Mouse (Mus musculus) urinary bladder, postnatal 14 days (tissue): Measurements from ENCODE around the gene Cpe.

Experiments used
- DNase-seq: peaks from one replicate; pipeline ENCODE4 v3.0.0; 2021; ENCODE audit warnings: low spot score

Cpe gene

DNA sequence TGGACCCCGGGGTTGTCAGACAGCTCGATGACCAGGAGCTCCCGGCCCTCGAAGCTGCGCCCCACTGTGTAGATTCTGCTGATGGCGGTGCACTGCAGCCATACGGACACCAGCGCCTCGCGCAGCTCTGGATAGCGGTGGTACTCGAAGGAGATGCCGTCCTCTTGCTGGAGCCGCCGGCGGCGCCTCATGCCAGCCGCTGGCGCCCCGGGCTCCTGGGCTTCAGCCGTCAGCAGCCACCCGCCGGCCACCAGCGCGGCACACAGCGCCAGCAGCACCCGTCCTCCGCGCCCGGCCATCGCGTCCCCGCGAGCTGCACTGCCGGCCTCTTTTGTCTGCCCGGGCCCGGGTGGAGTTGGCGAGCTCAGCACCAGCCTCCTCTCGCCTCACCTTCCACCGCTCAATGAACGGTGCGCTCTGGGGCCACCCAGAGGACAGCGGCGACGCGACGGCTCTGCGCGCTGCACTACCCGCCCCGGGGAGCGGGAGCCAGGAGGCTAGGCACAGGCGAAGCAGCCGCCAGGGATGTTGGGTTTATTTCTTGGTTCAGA is at the start of gene Cpe:
Gene Cpe, minus strand, starts transcription at position 404 of the 551 bp plus-strand sequence.
- peak; percentile 78 for DNase-seq

DNA sequence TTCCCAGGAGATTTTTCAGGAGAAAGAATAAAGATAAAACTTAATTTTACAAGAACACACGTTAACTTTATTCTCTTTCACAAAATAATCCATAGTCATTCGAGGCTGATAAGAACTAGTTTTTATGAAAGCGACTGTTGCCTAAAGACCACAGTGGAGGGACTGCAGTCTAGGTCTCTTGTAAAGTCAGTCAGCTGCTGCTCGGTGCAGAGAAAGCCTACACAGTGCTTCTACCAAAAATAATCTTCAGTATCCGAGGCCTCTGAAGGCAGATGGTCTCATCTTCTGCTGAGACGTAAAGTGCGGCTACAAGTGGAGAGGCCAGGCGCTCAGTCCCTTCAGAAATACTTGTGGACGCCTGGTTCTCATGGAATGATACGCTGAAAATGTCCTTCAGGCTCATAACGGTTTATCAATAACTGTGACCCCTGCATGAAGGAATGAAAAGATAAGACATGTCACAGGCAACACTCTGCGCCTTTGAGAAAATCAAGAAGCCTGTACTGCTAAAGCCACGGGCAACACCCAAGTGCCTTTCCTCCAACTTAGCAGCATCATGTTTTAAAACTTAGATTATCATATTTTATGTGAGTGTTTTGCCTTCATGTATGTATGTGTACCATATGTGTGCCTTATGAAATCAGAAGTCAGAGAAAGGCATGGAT is 47.8 kb upstream of the Cpe start:
- DNase-seq, result no peak

DNA sequence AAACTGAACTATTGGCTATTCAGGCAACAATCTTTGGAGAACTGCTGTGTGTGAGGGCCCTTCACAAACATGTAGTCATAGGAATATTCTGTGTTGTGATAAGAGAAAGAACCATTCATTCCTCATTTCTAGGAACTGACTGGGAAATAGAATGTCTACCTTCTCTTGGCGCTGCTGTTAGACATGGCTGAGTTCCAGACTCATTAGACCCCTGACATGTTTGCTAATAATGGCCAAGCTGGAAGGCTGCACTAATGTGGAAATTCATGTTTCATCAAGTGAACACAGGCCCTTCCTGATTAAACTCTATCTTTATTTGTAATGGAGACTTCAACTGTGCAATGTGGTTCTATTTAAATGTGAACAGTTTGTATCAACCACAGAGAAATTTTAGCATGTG is 46.1 kb upstream of the Cpe start:
- no peak for DNase-seq

DNA sequence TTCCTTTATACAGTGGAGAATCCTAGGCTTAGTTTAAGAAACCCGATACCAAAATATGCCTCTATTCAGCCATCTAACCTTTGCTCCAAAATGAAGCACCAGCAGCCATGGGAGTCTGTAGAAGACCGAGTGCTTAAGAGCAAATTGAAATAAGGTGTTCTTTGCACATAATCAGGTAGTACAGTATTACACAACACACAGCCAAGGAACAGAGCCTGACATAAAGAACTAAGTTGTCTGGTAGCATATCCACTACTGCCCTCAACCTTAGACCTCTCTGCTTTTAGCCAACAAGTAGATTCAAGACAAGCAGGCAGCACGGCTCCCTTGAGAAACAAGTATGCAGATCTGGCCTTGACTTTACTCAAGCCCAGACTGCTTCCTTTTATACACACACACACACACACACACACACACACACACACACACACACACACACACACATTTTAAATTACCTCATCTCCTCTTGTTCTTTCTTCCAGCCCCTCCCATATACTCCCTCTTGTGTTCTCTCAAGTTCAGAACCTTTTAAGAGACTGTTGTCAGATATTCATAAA is 44.0 kb upstream of the Cpe start:
- DNase-seq, result no peak

DNA sequence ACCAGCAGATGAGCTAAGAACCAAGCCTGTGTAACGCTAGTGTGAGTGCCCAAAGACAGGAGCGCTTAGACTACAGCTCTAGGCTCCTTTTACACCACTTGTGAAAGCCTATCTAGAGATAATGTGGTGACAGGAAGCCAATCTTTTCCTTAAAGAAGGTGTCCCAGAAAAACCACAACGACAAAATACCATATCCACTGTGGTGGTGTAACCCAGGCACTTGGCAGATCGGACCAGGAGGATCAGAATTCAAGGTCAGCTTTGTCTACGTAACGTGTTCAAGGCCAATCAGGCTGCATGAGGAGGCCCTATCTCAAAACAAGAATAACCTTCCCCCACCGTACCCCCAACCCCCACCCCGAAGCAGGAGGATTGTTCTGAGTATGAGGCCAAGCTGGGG is 42.3 kb upstream of the Cpe start:
- DNase-seq, result no peak

DNA sequence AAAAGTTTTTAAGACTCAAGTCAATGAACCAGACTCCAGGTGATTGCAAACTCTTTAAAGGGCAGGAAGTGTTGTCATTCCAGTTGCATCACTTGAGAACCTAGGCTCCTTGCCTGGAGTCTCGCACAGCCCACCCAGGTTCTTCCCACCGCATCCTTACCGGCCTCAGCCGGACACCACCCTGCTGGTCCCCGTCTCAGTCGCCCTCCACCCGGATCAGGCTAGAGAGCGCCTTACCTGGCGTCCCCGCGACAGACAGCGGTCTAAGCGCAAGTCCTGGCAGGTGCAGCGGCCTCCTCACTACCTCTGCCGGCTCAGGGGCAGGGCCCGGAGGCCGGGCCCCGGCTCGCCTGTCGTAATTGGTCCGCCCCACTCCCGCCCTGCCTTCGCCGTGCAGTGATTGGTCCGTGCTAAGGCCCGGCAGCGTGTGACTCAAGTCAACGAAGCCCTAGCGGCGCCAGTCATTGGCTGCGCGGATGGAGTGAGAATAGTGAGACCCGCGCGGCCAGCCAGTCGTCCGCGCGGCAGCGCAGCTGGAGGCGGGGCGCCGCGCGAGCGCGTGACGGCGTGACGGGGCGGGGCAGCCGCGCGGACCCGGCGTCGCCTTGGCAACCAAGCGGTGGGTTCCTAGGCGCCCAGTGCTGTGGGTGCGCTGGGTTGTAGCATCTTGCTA is 40.6 kb upstream of the Cpe start, which contains the start of gene Msmo1:
Gene Msmo1, minus strand, starts transcription at position 522 of the 673 bp plus-strand sequence.
- DNase-seq, result peak; percentile 97

DNA sequence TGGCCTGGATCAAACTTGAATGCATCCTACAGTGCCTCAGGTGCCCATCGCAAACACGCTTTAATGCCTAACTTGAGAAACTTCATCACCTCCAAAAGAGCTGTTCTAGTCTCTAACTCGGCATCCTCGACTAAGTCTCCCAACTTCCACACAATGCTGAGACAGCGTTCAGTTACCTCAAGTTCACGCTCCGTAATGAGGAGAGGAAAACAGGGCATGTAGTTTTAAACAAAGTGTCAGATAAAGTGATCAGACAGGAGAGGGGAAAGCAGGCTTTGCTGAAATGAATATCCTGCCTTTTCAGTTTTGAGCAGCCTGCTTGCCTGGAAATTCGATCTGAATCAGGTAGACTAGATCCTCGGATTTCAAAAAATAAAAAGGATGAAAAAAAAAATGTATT is 39.7 kb upstream of the Cpe start:
- no peak for DNase-seq

DNA sequence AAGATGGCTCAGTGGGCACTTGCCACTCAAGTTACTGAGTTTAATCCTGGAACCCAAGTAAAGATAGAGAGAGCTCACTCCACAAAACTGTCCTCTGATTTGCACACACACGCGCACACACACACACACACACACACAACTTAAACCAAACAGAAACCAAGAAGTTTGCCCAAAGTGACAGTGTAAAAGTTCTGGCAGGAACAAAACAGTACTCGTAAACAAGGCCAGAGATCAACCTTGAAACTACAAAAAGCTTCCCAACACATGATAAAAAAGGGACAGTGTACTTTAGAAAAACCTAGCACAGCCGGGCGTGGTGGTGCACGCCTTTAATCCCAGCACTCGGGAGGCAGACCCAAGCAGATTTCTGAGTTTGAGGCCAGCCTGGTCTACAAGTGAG is 35.3 kb upstream of the Cpe start:
- DNase-seq, result no peak

DNA sequence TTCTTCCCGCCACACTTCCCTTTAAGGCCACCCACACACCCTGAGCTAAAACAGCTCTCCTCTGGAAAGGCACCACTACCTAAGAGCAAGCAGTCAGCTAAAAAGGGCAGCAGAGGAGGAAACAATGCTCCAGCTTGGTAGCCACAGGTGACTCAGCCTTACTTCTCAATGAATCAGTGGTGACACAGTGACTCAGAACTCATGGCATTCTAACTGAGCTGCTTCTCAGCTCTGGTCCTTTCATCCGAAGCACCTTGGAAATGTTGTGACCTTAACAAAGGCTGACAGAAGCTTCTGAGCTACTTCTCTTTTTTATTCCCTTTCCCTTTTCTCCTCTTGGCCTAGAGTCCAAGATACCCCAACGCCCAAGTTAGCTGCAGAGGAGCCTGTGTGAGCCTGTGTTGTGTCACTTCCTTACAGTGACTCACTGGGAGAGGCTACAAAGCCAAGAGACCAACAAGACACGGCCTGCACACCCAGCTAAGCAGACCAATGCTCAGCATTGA is 33.4 kb upstream of the Cpe start:
- DNase-seq, result peak; percentile 46

DNA sequence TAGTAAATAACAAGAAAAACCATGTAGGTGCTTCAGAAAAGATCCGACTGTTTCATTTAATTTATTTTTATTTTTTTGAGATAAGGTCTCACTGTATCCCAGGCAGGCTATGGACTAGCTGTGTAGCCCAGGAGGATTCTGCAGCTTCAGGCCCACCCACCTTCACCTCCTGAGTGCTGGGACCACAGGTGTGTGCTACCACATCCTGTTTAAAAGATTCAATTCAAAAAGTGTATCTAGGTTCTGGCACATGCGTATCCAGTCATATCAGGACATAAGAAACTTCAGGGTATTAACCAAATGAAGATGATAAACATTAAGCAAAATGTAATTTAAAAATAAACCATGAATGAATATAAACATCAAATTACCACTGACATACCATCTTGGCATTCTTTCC is 30.4 kb upstream of the Cpe start:
- DNase-seq, result no peak

DNA sequence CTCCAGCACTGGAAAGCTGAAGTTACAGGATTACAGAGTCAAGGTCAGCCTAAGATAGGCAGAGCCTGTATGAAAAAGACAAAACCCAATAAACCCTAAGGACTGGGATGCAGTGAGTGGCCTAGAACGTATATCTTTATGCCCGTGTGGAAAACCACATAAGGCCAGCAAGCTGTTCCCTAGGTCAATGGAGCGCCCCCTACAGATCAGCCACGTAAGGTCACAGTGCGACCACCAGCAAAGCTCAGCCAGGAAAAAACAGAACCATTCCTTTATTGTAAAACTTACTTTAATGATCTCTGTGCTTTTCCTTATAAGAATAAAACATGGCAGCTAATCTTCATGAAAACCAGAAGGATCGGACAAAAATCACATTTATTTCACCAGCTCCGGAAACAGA is 25.0 kb upstream of the Cpe start:
- DNase-seq, result no peak

DNA sequence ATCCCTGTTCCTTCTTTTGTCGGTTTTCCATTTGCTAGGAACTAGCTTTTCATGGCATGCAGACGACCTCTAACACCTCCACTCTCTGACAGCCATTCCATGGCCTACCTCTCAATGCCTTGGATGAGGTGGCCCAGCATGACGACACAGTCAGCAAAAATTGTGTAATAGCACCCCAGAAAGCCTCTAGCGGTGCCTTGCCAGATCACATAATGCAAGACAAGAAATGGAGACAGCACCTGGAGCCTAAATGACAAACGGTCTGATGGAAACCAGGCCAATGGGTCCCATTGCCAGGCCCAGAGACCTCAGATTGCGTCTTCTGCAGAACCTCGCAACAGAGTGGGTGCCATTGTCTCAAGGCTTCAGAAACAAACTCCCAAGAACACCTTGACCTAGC is 19.6 kb upstream of the Cpe start:
- DNase-seq, result no peak

DNA sequence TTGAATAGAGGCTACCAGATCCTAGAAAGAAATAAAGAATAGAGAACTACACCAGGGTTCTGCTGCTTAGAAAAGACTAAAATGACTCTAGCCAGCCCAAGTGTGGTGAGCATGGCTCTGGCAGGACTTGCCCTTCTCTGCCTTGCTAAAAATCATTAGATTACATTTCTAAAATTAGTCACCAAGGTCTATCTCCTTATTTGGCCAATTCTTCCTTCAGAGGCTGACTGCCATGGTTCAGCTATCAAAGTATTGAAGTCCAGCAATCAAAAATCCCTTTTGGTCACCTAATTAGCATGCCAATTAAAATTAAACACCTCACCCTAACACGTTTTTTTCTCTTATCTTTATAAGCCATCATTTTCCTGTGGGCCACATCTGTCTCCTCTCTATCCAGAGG is 18.7 kb upstream of the Cpe start:
- DNase-seq, result no peak

DNA sequence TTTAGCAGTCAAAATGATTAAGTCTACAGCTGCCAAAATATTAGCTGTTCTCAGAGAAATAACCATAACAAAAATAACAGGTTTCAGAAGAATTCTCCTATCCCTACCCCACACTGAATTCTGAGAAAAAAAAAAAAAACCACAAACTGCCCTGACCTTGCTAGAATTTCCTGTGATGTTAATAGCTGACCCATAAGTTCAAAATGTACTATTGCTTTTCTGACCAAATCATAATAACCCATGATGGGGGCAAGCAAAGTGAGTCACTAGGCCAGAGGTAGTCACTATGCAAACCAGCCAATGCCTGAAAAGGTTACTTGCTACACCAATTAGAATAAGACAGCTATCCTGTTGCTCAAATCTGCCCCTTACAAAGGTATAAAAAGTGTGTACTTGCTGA is 14.6 kb upstream of the Cpe start:
- no peak for DNase-seq

DNA sequence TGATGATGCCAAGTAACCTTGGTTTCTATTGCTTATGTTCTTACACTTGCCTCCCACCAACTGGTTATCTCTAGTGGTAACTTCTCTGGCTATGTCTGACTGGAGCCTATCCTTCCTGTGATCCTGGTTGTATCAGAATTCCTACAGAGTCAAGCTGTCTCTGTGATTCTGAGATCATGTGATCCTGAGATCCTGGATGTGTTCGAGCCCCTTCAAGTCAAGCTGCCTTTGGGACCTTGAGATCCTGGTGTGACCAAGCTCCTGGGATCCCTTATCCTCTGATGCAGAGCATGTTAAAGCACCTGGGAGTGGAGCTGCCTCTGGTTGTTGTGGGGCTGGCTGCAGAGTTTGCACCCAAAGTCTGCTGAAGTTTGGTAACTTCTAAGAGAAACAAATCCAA is 10.3 kb upstream of the Cpe start:
- DNase-seq, result no peak

DNA sequence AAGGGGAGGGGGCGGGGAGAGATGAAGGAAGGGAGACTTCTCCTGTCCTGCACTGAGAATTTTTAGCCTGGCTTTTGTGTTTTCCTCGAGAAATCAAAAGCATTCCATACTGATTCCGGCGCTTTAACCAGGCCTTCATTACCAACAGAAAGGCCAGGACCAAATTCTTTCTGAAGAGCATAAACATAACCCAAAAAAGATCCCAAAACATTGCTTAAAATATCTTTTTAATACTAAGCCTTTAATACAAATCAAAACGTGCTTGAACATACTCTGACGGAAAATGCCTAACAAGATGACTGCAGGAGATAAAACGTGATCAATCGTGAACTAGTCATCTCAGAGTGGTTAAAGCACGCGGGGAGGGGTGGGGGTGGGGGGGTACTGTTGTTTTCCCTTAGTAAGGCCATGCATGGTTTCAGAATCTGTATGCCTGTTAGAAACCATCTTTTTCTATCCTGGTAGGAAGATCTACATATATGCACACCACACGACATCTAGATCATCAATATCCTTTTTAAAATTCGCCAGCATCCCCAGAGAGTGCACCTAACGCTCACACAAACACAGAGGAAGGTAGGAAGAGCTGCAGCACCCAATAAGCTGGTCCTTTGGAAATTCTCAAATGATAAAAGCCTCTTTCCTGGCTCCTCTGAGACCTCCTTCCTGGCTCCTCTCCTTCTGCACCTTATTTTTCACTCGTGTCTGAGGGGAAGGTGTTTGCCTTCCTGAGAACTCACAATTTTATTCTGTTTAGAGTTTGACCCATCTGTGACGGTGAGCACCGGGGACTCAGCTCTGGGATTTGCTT is 1.1 kb downstream of the Cpe start:
- DNase-seq, result no peak

DNA sequence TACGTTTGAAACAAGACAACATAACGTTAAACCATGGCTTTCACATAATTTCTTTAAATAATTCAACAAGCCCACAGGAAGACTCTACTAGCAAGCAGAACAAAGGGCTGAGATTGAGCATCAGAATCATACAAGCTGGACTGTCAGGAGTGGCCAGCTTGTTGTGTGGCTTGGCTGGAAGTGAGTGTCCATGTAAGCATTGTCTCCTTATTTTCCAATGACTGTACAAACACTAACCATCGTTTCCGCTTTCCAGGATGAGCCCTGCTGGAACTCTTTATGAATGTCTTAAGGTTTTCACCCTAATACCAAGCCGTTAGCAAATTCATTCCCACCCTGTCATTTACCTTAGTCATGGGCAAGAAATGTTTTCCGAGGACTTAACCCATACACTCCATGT is 2.0 kb downstream of the Cpe start:
- no peak for DNase-seq

DNA sequence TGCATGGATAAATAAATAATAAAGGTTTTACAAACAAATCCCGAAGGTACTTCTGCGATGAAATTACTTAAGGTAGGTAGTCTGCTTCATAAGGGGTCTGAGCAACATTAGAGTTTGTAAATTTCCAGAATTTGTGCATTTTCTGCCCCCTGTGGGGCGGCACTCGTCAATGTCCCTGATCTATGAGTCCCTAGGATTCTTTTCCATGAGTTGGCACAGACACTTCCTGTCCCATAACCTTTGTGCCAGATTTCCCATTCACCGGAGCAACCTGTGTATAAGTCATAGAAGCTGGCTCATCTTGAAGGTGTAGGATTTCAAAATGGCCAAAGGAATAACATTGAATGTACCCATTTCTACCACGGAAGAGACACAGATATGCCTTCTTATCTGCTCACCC is 2.5 kb downstream of the Cpe start:
- DNase-seq, result no peak

DNA sequence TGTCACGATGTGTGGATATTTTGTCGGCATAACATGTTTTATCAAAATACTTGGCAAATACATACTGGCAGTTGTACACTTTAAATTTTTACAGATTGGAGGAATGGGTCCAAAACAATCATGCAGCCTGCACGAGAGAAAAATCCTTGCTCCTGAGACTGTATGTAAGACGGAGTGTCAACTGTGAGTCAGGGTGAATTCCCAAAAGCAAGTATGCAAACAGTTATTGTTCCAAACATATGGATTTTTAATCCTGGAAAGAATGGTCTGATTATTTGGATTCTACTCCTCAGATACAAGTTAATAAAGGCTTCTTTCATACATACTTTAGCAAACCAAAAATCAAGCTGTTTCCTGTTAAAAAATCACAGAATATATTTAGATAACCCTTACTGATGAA is 4.1 kb downstream of the Cpe start:
- DNase-seq, result no peak

DNA sequence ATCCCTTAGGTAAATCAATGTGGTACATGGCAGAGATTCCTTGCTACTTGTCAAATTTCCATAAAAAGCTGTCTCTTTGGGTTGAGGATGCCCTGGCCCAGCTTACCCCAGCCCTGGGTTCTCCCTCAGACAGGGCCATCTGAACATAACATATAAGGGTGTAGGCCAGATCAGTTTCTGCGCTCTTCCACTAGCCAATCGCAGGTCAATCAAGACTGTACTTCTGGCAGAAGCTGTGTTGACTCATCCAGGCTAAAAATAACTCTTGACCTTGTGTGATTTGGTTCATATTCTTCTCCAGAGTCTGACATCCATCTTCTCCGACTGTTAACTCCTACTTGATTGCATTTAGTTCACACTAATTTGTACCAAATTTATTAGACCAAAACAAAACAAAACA is 4.7 kb downstream of the Cpe start:
- DNase-seq, result no peak

DNA sequence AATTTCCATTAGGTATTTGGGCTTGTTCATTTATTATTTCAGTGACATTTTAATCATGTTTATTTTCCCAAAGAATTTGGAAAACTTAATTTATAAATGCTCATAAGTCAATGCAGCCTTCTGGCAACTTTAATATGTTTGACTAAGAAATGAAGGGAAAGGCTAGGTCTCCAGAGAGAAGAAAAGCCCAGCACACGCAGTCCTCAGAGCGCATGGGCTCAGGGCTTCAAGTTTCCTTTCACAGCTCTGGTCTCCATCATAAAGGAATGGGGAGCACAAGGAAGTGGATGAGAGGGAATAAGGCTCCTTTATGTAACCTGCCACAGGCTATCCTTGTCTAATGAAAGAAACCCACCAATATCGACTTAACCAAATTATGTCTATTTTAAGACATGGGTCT is 10.4 kb downstream of the Cpe start:
- no peak for DNase-seq

DNA sequence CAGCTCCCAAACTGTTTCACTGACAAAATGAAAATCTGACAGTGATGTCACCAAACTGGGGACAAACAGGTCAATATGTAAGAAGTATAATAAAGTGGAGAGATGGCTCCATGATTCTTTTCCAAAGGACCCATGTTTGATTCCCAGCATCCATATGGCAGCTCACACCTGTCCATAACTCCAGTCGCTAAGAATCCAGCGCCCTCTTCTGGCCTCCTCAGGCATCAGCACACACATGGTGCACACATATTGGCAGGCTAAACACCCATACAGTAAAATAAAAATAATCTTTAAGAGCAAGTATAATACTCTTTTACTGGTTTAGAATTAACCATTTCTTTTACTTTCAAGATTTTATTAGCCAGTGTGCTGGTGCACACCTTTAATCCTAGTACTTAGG is 16.5 kb downstream of the Cpe start:
- DNase-seq, result no peak
